Mouse (Mus musculus) layer of hippocampus, adult 2 months (tissue): ENCODE results near the gene Epb41l2. TPM values are rescaled to one million over a fixed set of nuclear protein-coding genes. Genes with fewer than 3 reads are reported as not detected.

Experiments
- DNase-seq, 2 experiments: peaks; one replicate each; pipeline ENCODE4 v3.0.0; 2022; ENCODE audit warnings: low spot score in 2 of 2
- H3K27ac ChIP-seq: fragments of 200-600 bp; 2 replicates; pipeline ENCODE4 v1.8.1; 2022
- H3K4me3 ChIP-seq: fragments of 200-600 bp; 2 replicates; pipeline ENCODE4 v1.8.1; 2022; ENCODE audit warnings: mild to moderate bottlenecking
- CTCF ChIP-seq: fragments of 200-600 bp; conservative IDR thresholded peaks from 2 replicates; pipeline ENCODE4 v1.8.1; 2022; ENCODE audit warnings: antibody characterized with exemption, mild to moderate bottlenecking, moderate library complexity
- long read RNA-seq, 2 experiments: library from polyadenylated mRNA; stranded (forward); transcript quantifications; one replicate each; pipeline ENCODE4 v2.0.0; 2021; ENCODE audit warnings: borderline mapping rate in 2 of 2
- total RNA-seq, 2 experiments: library from RNA; stranded (reverse); gene quantifications; 2 replicates each; pipeline ENCODE4 v1.2.3; 2021

Gene Epb41l2
- 10 to 100 TPM; 76.4 to 84.6 TPM for total RNA-seq
- long read RNA-seq, experiment 1, partial matches to known transcripts = 2 of 20 reads
- long read RNA-seq, experiment 1, other reads (novel, unspliced or antisense) = 18 of 20 reads
- long read RNA-seq, experiment 2, full-length matches to known transcripts = 3 of 33 reads
- long read RNA-seq, experiment 2, partial matches to known transcripts = 8 of 33 reads
- long read RNA-seq, experiment 2, other reads (novel, unspliced or antisense) = 22 of 33 reads

GRCm38 (mm10) chr10:25359208-25359958 is at the start of gene Epb41l2:
Epb41l2 (plus strand) TSS chr10:25359798.
- DNase-seq = peak; percentile 81 to 85
- peak within 1 kb of the TSS; percentile 78 for H3K27ac ChIP-seq
- no peak for TF ChIP-seq CTCF
- peak within 1 kb of the TSS; percentile 77 for H3K4me3 ChIP-seq

GRCm38 (mm10) chr10:25309996-25310395 is 49.6 kb upstream of the Epb41l2 start:
- no peak for TF ChIP-seq CTCF
- H3K4me3 ChIP-seq = no peak overlapping the region
- DNase-seq = no peak

DNA sequence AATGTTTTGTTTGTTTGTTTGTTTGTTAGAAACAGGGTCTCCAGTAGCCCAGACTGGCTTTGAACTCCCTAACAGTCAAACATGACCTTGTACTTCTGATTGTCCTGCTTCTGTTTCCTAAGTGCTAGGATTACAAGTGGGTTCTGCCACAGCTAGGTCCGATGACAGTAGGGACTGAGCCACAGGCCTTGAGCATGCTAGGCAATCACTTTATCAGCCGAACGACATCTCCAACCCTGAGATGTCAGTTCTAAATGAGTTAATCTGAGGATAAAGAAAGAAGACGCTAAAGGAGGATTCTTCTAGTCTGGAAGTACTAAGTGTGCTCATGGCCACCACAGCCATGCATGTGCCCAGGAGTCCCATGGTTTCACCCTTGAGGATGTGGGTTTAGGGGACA is 48.9 kb upstream of the Epb41l2 start:
- no peak overlapping the region for H3K4me3 ChIP-seq
- DNase-seq = no peak
- no peak for TF ChIP-seq CTCF

More at GRCm38 (mm10) chr10:25309996-25310395, 49.6 kb upstream of the Epb41l2 start:
- no peak overlapping the region for H3K27ac ChIP-seq

DNA sequence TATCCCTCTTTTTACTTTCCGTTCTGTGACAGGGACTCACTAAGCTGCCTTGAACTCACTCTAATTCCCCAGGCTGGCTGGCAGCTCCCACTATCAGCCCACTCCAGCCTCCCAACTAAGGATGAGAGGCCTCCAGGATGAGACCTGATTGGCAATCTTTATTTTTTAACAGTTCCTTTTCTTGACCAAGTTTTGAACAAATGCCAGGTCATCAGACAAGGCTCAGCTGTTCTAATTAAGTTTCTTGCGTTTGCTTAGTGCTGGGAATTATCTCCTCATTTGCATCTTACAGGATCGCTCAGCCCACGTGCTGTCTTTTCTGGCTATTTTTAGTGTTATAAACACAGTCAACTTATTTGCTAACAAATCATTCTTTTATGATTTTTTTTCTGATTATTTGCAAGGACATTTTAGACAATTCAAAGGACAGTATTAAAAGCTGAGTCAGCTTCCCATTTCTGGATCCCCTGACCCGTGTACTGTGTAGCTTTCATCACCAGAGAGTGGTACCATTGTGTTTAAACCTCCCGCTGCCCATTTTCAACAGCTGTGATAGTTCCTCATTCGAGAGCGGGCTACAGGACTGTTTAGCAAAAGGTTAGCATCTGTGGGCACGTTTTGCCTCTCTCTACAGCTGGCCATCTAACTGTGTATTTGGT is 47.9 kb upstream of the Epb41l2 start:
- no peak for DNase-seq
- no peak overlapping the region; the same call in 1 of the 2 replicates for H3K27ac ChIP-seq
- no peak for TF ChIP-seq CTCF
- H3K4me3 ChIP-seq = no peak overlapping the region

More for the DNA sequence above, 48.9 kb upstream of the Epb41l2 start:
- H3K27ac ChIP-seq = no peak overlapping the region

DNA sequence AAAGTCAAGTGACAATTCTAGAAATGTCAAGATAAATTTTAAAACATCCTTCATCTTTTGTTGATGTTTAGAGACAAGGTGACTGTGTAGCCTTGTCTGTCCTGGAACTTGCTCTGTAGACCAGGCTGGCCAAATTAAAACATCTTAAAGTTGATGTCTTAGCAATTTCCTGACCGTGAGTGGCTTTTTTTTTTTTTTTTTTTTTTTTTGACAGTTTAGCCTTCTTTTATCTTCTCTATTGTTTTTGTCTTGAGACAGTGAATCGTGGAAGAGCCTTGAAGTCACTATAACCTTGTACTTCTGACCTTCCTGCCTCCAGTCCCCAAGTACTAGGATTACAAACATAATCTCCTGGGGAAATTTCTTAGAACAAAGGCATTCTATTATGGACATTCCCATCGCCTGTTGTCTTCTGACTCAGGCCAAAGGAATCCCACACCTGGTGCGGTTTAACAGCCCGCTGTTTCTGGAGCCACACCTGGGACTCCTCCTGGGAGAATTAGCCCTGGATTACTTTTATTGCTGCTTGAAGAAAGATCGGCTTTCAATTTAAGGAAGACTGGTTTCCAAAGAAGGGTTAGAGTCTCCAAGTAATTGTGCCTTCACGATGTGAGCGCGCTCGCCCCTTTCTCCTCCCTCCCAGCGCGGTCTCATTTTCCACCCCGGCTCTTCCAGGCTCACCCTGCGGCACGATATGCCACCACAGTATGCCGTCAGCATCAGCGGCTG is 45.6 kb upstream of the Epb41l2 start:
- no peak for DNase-seq
- no peak for TF ChIP-seq CTCF

GRCm38 (mm10) chr10:25317665-25318064 is 41.9 kb upstream of the Epb41l2 start:
- Histone ChIP-seq H3K27ac (no peak overlapping the region), H3K4me3 (no peak overlapping the region)
- no peak for DNase-seq
- TF ChIP-seq CTCF = no peak

More for the DNA sequence above, 45.6 kb upstream of the Epb41l2 start:
- Histone ChIP-seq H3K27ac (no peak overlapping the region), H3K4me3 (no peak overlapping the region)

DNA sequence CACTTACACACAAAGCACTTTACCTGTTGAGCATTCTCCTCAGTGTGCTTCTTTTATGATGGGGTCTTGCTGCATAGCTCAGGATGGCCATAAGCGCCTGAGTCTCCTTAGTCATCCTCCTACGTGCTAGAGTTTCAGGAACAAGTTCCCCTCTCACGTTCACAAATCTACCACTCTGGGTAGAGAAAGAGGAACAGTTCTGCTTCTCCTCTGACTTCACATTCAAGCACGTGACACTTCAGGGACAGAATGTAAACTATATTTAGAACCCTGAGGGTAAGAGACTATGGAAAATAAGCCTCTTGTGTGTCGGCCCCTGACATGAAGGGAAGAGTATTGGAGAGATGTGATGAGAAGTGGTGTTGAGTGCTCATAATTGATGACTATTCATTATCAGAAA is 41.2 kb upstream of the Epb41l2 start:
- DNase-seq = no peak
- TF ChIP-seq CTCF = no peak
- Histone ChIP-seq H3K27ac (no peak overlapping the region), H3K4me3 (no peak overlapping the region)

DNA sequence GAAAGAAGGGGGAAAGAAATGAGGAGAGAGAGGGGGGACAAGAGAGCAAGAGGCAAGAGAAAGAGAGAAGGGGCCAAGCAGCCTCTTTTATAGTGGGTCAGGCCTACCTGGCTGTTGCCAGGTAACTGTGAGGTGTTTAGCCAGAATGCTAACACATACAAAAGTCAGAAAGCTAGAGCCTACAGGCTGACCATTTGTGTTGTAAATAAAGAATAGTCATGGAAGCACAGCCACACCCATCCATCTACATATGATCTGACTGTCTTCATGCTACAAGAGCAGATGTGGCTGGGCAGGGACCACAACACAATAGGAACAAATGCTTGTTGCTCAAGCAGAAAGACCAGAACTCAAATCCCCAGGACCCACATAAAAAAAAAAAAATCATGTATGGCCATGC is 40.1 kb upstream of the Epb41l2 start:
- no peak for DNase-seq
- TF ChIP-seq CTCF = no peak
- no peak overlapping the region for H3K4me3 ChIP-seq
- H3K27ac ChIP-seq = no peak overlapping the region

- no peak overlapping the region for H3K27ac ChIP-seq
- no peak for DNase-seq
- H3K4me3 ChIP-seq = no peak overlapping the region
- no peak for TF ChIP-seq CTCF
Measured at GRCm38 (mm10) chr10:25321198-25321597, 38.4 kb upstream of the Epb41l2 start.

DNA sequence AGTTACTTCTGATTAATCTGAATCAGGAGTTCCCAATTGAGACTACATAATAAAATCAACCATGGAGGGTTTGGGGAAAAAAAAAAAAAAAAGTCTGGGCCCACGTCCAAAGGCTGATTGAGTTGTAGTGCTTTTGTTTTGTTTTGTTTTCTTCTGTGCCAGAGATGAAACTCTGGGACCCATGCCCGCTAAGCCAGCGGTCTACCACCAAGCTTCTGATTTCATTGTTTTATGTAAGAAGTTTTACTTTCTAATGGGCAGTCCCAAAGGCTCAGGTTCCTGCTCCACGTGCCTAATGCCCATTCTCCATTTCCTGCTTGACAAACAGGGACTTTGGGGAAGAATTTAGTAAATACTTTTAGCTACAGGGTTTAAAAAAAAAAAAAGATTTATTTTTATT is 33.9 kb upstream of the Epb41l2 start:
- no peak overlapping the region for H3K4me3 ChIP-seq
- no peak for DNase-seq
- no peak for TF ChIP-seq CTCF
- no peak overlapping the region for H3K27ac ChIP-seq

DNA sequence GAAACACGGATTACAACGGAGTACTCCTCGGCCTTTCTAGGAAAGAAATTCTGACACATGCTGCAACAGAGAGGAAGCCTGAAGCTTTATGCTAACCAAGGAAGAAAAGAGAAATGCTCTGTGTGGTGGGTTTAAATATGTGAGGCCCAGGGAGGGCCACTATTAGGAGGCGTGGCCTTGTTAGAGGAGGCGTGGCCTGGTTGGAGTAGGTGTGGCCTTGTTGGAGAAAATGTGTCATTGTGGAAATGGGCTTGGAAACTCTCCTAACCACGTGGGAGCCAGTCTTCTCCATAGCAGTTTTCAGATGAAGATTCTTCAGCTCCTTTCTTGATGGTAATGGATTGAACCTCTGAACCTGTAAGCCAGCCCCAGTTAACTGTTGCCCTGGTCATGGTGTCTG is 32.1 kb upstream of the Epb41l2 start:
- no peak for DNase-seq
- no peak for TF ChIP-seq CTCF
- Histone ChIP-seq H3K27ac (no peak overlapping the region), H3K4me3 (no peak overlapping the region)

DNA sequence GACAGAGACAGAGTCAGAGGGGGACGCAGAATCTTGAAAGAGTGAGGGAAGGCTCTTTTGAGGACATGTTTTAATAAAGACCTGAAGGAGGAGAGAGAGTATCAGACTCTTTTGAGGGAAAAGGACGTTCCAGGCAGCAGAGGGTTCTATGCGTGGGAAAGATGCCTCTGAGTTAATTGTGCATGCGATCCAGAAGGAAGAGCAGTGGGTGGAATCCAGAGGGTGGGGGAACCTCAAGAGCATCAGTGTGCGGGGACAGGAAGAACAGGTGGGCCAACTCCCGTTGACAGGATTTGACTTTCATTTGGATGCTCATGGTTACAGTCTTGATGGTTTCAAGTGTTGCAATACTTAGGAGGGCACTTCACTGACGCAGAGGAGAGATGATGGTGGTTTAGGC is 29.5 kb upstream of the Epb41l2 start:
- no peak for DNase-seq
- Histone ChIP-seq H3K4me3 (no peak overlapping the region), H3K27ac (no peak overlapping the region)
- no peak for TF ChIP-seq CTCF

DNA sequence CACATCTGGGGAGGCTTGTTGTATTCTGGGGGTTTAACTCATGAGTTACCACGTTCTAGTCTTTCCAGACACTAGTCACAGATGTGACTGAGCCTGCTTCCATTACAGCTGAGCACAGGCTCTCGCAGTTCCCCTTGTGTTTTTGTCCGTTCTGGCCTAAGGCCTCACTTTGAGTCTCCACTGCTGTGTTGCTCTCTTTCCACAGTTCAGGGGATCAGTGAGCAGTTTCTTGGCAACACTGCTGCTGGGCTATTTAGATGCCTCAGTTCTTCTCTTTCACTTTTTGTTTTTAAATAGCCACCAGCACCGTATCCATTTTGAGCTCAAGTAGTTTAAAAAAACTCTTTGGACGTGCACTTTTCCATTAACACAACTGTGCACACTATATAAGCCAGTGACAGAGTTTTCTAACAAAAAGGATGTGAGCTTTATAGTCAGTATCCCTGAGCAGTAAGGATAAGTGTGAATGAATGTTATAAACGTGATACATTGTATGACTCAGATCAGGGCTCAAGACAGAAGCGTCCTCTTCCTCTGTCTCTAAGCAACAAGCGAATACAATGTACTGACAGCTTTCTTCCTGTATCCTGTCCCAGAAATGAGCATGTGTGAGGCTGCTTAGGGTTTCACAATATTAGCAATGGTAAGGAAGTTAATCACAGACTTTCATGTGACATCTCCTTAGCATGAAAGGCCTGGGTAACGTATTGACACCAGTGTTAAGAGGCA is 28.1 kb upstream of the Epb41l2 start:
- Histone ChIP-seq H3K4me3 (no peak overlapping the region), H3K27ac (peak overlapping the region; percentile 64; the same call in 1 of the 2 replicates)
- TF ChIP-seq CTCF = no peak
- peak in 1 of 2 experiments; percentile 14 for DNase-seq
